Mouse (Mus musculus) mesoderm, embryonic 11.5 days (tissue): Measurements from ENCODE around the gene Slc35b2.

Experiments
- DNase-seq: peaks from one replicate; pipeline ENCODE4 v3.0.0-alpha.2; 2012; ENCODE audit warnings: low read depth, low spot score

The Slc35b2 gene

GRCm38 (mm10) chr17:45584096-45584896 lies 20.6 kb downstream of the Slc35b2 start:
- DNase-seq: peak; percentile 42

GRCm38 (mm10) chr17:45584939-45585678 lies 21.4 kb downstream of the Slc35b2 start:
- DNase-seq: peak; percentile 84

GRCm38 (mm10) chr17:45585725-45586448 lies 22.2 kb downstream of the Slc35b2 start:
- no peak for DNase-seq

GRCm38 (mm10) chr17:45586449-45586837 lies 22.8 kb downstream of the Slc35b2 start:
- DNase-seq: no peak

GRCm38 (mm10) chr17:45588370-45588769 lies 24.7 kb downstream of the Slc35b2 start:
- no peak for DNase-seq

- DNase-seq: no peak
Measured at GRCm38 (mm10) chr17:45589236-45589635, 25.6 kb downstream of the Slc35b2 start.

- DNase-seq: no peak
Measured at GRCm38 (mm10) chr17:45589844-45590243, 26.2 kb downstream of the Slc35b2 start.

- no peak for DNase-seq
Measured at GRCm38 (mm10) chr17:45590410-45590809, 26.7 kb downstream of the Slc35b2 start.

GRCm38 (mm10) chr17:45591701-45592605 lies 28.3 kb downstream of the Slc35b2 start:
- DNase-seq: no peak

GRCm38 (mm10) chr17:45592606-45593431 lies 29.1 kb downstream of the Slc35b2 start:
- DNase-seq: no peak

GRCm38 (mm10) chr17:45593479-45593878 lies 29.8 kb downstream of the Slc35b2 start:
- DNase-seq: no peak

- DNase-seq: no peak
Measured at GRCm38 (mm10) chr17:45594195-45594594, 30.5 kb downstream of the Slc35b2 start.

- DNase-seq: peak; percentile 66
Measured at GRCm38 (mm10) chr17:45594881-45595735, 31.4 kb downstream of the Slc35b2 start.

GRCm38 (mm10) chr17:45595736-45596390 lies 32.2 kb downstream of the Slc35b2 start:
- DNase-seq: no peak

- no peak for DNase-seq
Measured at GRCm38 (mm10) chr17:45596631-45597396, 33.1 kb downstream of the Slc35b2 start.

GRCm38 (mm10) chr17:45597787-45598186 lies 34.1 kb downstream of the Slc35b2 start:
- DNase-seq: no peak

GRCm38 (mm10) chr17:45598376-45598775 lies 34.7 kb downstream of the Slc35b2 start:
- DNase-seq: no peak

GRCm38 (mm10) chr17:45598891-45599290 lies 35.2 kb downstream of the Slc35b2 start:
- no peak for DNase-seq
